Mouse (Mus musculus): ENCODE data around the gene Plekha5. TPM values are rescaled to one million over a fixed set of nuclear protein-coding genes. Genes with fewer than 3 reads are reported as not detected.

The Plekha5 gene
- polyA plus RNA-seq, 2 experiments from 2014 or later, result 14.2 to 15.0 TPM

- ATAC-seq, result peak; percentile 38
These were observed 196.9 kb downstream of the Plekha5 start for GRCm38 (mm10) chr6:140620531-140621349.

- ATAC-seq, result no peak
These were observed 197.8 kb downstream of the Plekha5 start for GRCm38 (mm10) chr6:140621622-140622021.

- ATAC-seq, result no peak
These were observed 198.8 kb downstream of the Plekha5 start, which contains the start of gene Aebp2 for GRCm38 (mm10) chr6:140622391-140623225. Aebp2 (plus strand) TSS chr6:140622663.

GRCm38 (mm10) chr6:140623226-140624095 lies 199.6 kb downstream of the Plekha5 start:
- peak; percentile 47 for ATAC-seq

- ATAC-seq, result no peak
These were observed 200.5 kb downstream of the Plekha5 start for GRCm38 (mm10) chr6:140624096-140625051.

GRCm38 (mm10) chr6:140629176-140629859 lies 205.5 kb downstream of the Plekha5 start:
- no peak for ATAC-seq

GRCm38 (mm10) chr6:140630306-140630705 lies 206.5 kb downstream of the Plekha5 start:
- no peak for ATAC-seq

GRCm38 (mm10) chr6:140633616-140634015 lies 209.8 kb downstream of the Plekha5 start:
- ATAC-seq, result no peak

GRCm38 (mm10) chr6:140636290-140636689 lies 212.4 kb downstream of the Plekha5 start:
- no peak for ATAC-seq

- no peak for ATAC-seq
These were observed 218.2 kb downstream of the Plekha5 start for GRCm38 (mm10) chr6:140642010-140642409.

GRCm38 (mm10) chr6:140642655-140643054 lies 218.8 kb downstream of the Plekha5 start:
- no peak for ATAC-seq

GRCm38 (mm10) chr6:140645931-140646330 lies 222.1 kb downstream of the Plekha5 start:
- ATAC-seq, result no peak

Other genes starting within 250 kb of the Plekha5 start
- gene Aebp2, start 198.6 kb downstream of the Plekha5 start, polyA plus RNA-seq (2017; shearing (Covaris generic)), result 10 to 100 TPM; 32.1 to 38.6 TPM

All from activated CD4-positive, CD25-positive, alpha-beta regulatory T cell, adult 4 months (primary cell).